Mouse (Mus musculus) MEL (cell line): ENCODE results near the gene Txnrd2.

ENCODE experiments used
- BHLHE40 ChIP-seq: IDR thresholded peaks from 2 replicates; pipeline ENCODE4 v1.6.1; 2012; ENCODE audit warnings: low read depth, mild to moderate bottlenecking, inconsistent platforms, low read length, improper control_type of control experiment, borderline replicate concordance
- CHD1 ChIP-seq: IDR thresholded peaks from 2 replicates; pipeline ENCODE4 v1.6.1; 2012; ENCODE audit warnings: low read depth, mild to moderate bottlenecking, inconsistent platforms, low read length, improper control_type of control experiment
- CTCF ChIP-seq, 3 experiments: IDR thresholded peaks in 2 of 3; conservative IDR thresholded peaks in 1 of 3; 2 replicates each; pipeline ENCODE4 v1.5.1; 2011 to 2012; ENCODE audit warnings: low read length in 3 of 3, low read depth in 2 of 3, mild to moderate bottlenecking in 2 of 3, improper control_type of control experiment in 1 of 3, inconsistent platforms in 1 of 3, mixed read lengths in 1 of 3, moderate library complexity in 1 of 3; ENCODE audit not compliant: control insufficient read depth in 1 of 3, insufficient read depth in 1 of 3, poor library complexity in 1 of 3, severe bottlenecking in 1 of 3
- EP300 ChIP-seq, 2 experiments: IDR thresholded peaks; 2 replicates each; pipeline ENCODE4 v1.6.1; 2011; ENCODE audit warnings: improper control_type of control experiment in 2 of 2, low read length in 2 of 2, low read depth in 1 of 2, mild to moderate bottlenecking in 1 of 2
- ETS1 ChIP-seq: IDR thresholded peaks from 2 replicates; pipeline ENCODE4 v1.6.1; 2012; ENCODE audit warnings: low read depth, mild to moderate bottlenecking, inconsistent platforms, low read length, improper control_type of control experiment, moderate library complexity
- GABPA ChIP-seq: IDR thresholded peaks from 2 replicates; pipeline ENCODE4 v1.6.1; 2012; ENCODE audit warnings: low read depth, mild to moderate bottlenecking, inconsistent platforms, low read length, improper control_type of control experiment, moderate library complexity
- GATA1 ChIP-seq: IDR thresholded peaks from 2 replicates; pipeline ENCODE4 v1.6.1; 2011; ENCODE audit warnings: low read depth, low read length, improper control_type of control experiment
- KAT2A ChIP-seq: conservative IDR thresholded peaks from 2 replicates; pipeline ENCODE4 v1.6.1; 2012; ENCODE audit warnings: low read depth, low read length, improper control_type of control experiment, inconsistent platforms
- MAX ChIP-seq: IDR thresholded peaks from 2 replicates; pipeline ENCODE4 v1.6.1; 2011; ENCODE audit warnings: low read length, improper control_type of control experiment
- POLR2A ChIP-seq, 2 experiments: IDR thresholded peaks; 2 replicates each; pipeline ENCODE4 v1.6.1; 2011 to 2012; ENCODE audit warnings: low read length in 2 of 2, mild to moderate bottlenecking in 2 of 2, control low read depth in 1 of 2, improper control_type of control experiment in 1 of 2, low read depth in 1 of 2, moderate library complexity in 1 of 2; ENCODE audit not compliant: control insufficient read depth in 1 of 2, insufficient read depth in 1 of 2, poor library complexity in 1 of 2

DNA sequence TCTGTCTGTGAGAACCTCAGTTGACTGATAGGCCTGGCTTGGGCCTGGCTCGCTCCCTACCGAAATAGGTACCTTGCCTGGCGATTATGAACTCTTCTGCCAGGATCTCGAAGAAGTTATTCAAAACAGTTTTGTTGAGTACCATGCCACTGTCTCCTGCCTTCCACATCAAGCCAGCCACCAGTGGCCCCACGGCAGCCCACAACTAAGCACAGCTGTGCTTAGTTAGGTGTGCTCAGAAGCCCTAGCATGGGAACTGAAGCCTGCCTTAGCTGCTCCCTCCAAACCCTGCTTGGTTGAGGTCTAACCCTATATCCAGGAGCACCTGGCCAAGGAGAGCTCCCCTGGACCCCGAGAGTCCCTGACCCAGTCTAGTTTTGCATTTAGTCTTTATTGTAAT is 75.3 kb downstream of the Txnrd2 start:
- TF ChIP-seq MAX, result no peak
- no peak for TF ChIP-seq EP300 (IDR thresholded peaks at IDR 0.05; ENCODE audit: low read depth in 1 of 2, low read length in 2 of 2)
- no peak for TF ChIP-seq GATA1
- no peak for TF ChIP-seq GABPA
- TF ChIP-seq POLR2A (IDR thresholded peaks at IDR 0.05; ENCODE audit: control insufficient read depth in 1 of 2, insufficient read depth in 1 of 2, low read depth in 1 of 2, low read length in 2 of 2, poor library complexity in 1 of 2), result no peak
- TF ChIP-seq BHLHE40, result no peak
- TF ChIP-seq CHD1, result no peak
- TF ChIP-seq CTCF (IDR thresholded peaks at IDR 0.05 in 2 of 3, conservative IDR thresholded peaks at IDR 0.05 in 1 of 3; ENCODE audit: control insufficient read depth in 1 of 3, insufficient read depth in 1 of 3, low read depth in 2 of 3, low read length in 3 of 3, poor library complexity in 1 of 3, severe bottlenecking in 1 of 3), result no peak
- no peak for TF ChIP-seq KAT2A
- no peak for TF ChIP-seq ETS1
